Mouse (Mus musculus): ENCODE measurements around the gene Met. TPM values are rescaled to one million over a fixed set of nuclear protein-coding genes. Genes with fewer than 3 reads are reported as not detected.

The Met gene
- 10 to 100 TPM in 1 of 2 experiments, 1 to 10 TPM in 1; 10.0 to 16.8 TPM for total RNA-seq (2023)

GRCm38 (mm10) chr6:17463434-17464280 is at the start of gene Met:
TSS of gene Met (plus strand) at chr6:17463800.

Other genes starting within 250 kb of the Met start
- gene Cav2, start 182.6 kb upstream of the Met start, total RNA-seq (2023) = 1 to 10 TPM in 1 of 2 experiments, under 1 TPM in 1; 0.84 to 2.8 TPM
- gene Cav1, start 157.5 kb upstream of the Met start, total RNA-seq (2023) = 1 to 10 TPM in 1 of 2 experiments, not detected in 1; 1.4 TPM
- gene Capza2, start 172.4 kb downstream of the Met start, total RNA-seq (2023) = 100 to 1,000 TPM; 166 to 210 TPM
- gene St7, start 229.1 kb downstream of the Met start, total RNA-seq (2023) = 10 to 100 TPM; 10.5 to 11.5 TPM

Measured in neutrophil, adult 83 days (primary cell).